Mouse (Mus musculus) spleen, adult 2 months (tissue): ENCODE measurements at regions not wholly inside any gene's neighbourhood (a gene's known extent, or its start where the extent isn't known, plus 50 kb on each side); places are given as distances from the start of the nearest gene placed in this dataset.

Experiments used
- CTCF ChIP-seq: fragments of 200-500 bp; IDR thresholded peaks from 2 replicates; pipeline ENCODE4 v1.5.1; 2011; ENCODE audit warnings: mild to moderate bottlenecking, inconsistent platforms; ENCODE audit not compliant: insufficient read depth, insufficient read length, insufficient replicate concordance; ENCODE audit errors: extremely low read depth
- POLR2A ChIP-seq: fragments of 200-500 bp; IDR thresholded peaks from 2 replicates; pipeline ENCODE4 v1.6.1; 2011; ENCODE audit warnings: low read depth, low read length, inconsistent platforms

DNA sequence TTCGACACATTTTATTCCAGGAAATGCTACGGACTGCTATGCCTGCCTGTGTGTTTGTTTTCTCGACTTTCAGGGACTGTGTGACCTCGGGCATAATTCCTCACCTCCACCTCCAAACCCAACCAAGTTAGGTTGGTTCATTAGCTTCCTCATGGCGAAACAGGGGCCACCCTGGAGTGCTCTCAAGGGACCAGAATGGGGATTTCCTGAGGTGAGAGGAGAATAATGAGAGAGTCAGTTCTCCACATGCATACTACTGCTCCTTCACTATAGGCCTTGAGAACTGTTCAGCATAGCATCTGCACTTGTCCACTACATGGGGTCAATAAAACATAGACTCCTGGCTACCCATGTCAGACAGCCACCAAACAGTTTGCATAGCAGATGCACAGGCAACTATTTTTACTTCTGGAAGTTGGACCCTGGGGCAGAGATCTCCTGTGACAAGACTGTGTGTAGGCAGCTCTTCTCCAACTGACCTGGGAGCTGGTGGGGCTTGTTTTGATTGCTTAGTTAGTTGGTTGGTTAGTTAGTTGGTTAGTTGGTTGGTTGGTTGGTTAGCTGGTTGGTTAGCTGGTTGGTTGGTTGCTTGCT is 146.6 kb downstream of the Bcat1 start:
- TF ChIP-seq CTCF (no peak), POLR2A (no peak)
